Mouse (Mus musculus): ENCODE data around the gene Mis12. TPM values are rescaled to one million over a fixed set of nuclear protein-coding genes. Genes with fewer than 3 reads are reported as not detected.
A peak's percentile ranks its signal among the peaks of the same experiment; 100 is the strongest.

Gene Mis12
- polyA plus RNA-seq, 1 experiment from 2014 or later, result 27.4 TPM

DNA sequence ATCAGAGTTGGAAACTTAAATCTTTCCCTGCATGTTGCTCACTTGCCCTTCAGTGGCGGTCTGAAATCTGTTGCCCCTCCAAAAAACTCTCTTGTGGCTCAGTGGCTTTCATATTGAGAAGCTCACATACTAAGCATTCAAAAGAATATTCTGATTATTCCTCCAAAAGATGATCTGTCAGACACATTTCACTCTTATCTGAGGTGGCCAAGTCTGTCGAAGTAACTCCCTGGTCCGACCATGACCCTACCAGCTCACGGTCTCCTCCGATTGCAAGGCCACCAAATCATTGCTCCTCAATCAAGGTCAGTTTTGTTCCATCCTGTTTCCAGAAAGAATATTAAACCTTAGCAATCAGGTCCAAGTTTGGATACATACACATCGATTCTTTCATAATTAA is 12.4 kb upstream of the Mis12 start:
- H3K36me3 ChIP-seq (ENCODE audit: control insufficient read depth, insufficient read depth, low read length), result peaks cover 14% of the 10 kb centered on the region
- no peak overlapping the region for H3K9ac ChIP-seq (ENCODE audit: low read depth, low read length)
- no peaks in the 10 kb centered on the region for H3K9me3 ChIP-seq (replicated peaks; ENCODE audit: control insufficient read depth, low read length)
- no peak for ATAC-seq (replicated peaks; ENCODE audit: insufficient number of reproducible peaks, low FRiP score, low TSS enrichment)
- peaks cover 10% of the 10 kb centered on the region; the same call in 1 of the 2 replicates for H3K4me1 ChIP-seq (ENCODE audit: control insufficient read depth, insufficient read depth, low read length)
- H3K27me3 ChIP-seq (ENCODE audit: control insufficient read depth, insufficient read depth, low read length), result no peaks in the 10 kb centered on the region
- no peak overlapping the region for H3K4me3 ChIP-seq (ENCODE audit: low read depth, low read length)
- H3K4me2 ChIP-seq, result no peak overlapping the region
- WGBS (ENCODE audit: insufficient replicate concordance), result 90% methylated on average over 6 of the region's 6 CpGs
- H3K27ac ChIP-seq (ENCODE audit: low read depth, low read length), result no peak overlapping the region

DNA sequence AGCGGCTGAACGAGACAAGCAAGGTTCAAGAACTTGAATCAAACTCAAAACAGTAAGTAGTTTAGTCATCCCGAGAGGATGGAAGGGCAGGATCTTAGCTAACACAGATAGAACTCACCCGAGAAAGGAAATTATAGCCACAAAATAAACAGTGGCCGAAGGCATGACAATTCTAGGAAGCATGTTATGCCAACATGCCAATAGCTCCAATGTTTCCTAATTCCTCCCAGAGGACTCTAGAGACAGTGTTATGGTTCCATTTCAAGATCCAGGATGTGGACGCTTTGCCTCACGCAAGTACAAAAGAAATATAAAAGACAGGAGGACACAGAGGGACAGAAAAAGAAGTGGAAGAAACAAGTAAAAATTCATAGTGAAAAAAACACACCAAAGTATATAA is 11.6 kb upstream of the Mis12 start:
- no peak overlapping the region for H3K4me3 ChIP-seq (ENCODE audit: low read depth, low read length)
- H3K4me1 ChIP-seq (ENCODE audit: control insufficient read depth, insufficient read depth, low read length), result peaks cover 5% of the 10 kb centered on the region; the same call in 1 of the 2 replicates
- no peak overlapping the region for H3K9ac ChIP-seq (ENCODE audit: low read depth, low read length)
- ATAC-seq (replicated peaks; ENCODE audit: insufficient number of reproducible peaks, low FRiP score, low TSS enrichment), result no peak
- H3K27me3 ChIP-seq (ENCODE audit: control insufficient read depth, insufficient read depth, low read length), result no peaks in the 10 kb centered on the region
- no peak overlapping the region for H3K4me2 ChIP-seq
- H3K9me3 ChIP-seq (replicated peaks; ENCODE audit: control insufficient read depth, low read length), result no peaks in the 10 kb centered on the region
- 80% methylated on average over 7 of the region's 7 CpGs for WGBS (ENCODE audit: insufficient replicate concordance)
- H3K27ac ChIP-seq (ENCODE audit: low read depth, low read length), result no peak overlapping the region
- H3K36me3 ChIP-seq (ENCODE audit: control insufficient read depth, insufficient read depth, low read length), result peaks cover 20% of the 10 kb centered on the region

DNA sequence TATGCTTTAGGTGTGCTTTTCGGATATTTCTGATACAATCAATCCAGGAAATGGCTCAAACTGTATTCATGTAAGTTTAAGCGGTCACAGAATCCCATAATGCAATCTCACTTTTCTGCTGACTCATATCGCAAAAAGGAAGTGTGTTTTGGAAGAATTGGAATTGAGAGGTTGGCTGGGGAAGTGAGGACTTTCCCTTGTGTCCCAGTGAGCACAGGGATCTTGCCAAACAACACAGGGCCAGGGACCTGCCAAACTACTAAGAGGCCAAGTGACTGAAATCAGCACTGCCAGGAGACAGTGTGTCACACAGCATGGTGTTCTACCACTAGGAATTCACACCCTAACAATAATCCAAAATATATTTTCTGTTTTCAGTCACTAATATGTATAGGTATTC is 11.1 kb upstream of the Mis12 start:
- H3K27ac ChIP-seq (ENCODE audit: low read depth, low read length), result no peak overlapping the region
- H3K4me2 ChIP-seq, result no peak overlapping the region
- H3K4me1 ChIP-seq (ENCODE audit: control insufficient read depth, insufficient read depth, low read length), result peaks cover under 1% of the 10 kb centered on the region; the same call in 1 of the 2 replicates
- peaks cover 20% of the 10 kb centered on the region for H3K36me3 ChIP-seq (ENCODE audit: control insufficient read depth, insufficient read depth, low read length)
- ATAC-seq (replicated peaks; ENCODE audit: insufficient number of reproducible peaks, low FRiP score, low TSS enrichment), result no peak
- no peak overlapping the region for H3K4me3 ChIP-seq (ENCODE audit: low read depth, low read length)
- 87% methylated on average over 3 of the region's 3 CpGs for WGBS (ENCODE audit: insufficient replicate concordance)
- H3K27me3 ChIP-seq (ENCODE audit: control insufficient read depth, insufficient read depth, low read length), result no peaks in the 10 kb centered on the region
- H3K9me3 ChIP-seq (replicated peaks; ENCODE audit: control insufficient read depth, low read length), result no peaks in the 10 kb centered on the region
- H3K9ac ChIP-seq (ENCODE audit: low read depth, low read length), result no peak overlapping the region

DNA sequence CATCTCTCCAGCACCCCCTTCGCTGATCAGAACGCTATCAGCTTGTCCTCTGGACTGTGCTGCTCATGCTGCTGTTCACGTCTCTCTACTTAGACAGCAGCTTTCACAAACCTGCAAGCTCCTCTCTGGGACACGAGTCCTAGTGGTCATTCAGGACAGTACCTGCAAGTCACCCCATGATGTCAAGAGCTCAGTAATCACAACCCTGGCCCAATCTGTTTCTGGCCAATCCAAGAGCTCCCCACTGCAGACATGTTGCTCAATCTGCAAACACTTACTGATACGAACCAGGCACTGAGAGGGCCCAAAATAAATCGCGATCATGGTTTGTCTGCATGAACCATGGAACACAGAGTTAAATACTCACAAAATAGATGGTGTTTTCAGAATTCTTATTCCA is 6.7 kb upstream of the Mis12 start:
- Histone ChIP-seq H3K27ac (ENCODE audit: low read depth, low read length) (no peak overlapping the region), H3K27me3 (ENCODE audit: control insufficient read depth, insufficient read depth, low read length) (no peaks in the 10 kb centered on the region), H3K36me3 (ENCODE audit: control insufficient read depth, insufficient read depth, low read length) (peaks cover 20% of the 10 kb centered on the region), H3K9ac (ENCODE audit: low read depth, low read length) (no peak overlapping the region), H3K4me3 (ENCODE audit: low read depth, low read length) (no peak overlapping the region), H3K4me2 (no peak overlapping the region), H3K9me3 (replicated peaks; ENCODE audit: control insufficient read depth, low read length) (no peaks in the 10 kb centered on the region), H3K4me1 (ENCODE audit: control insufficient read depth, insufficient read depth, low read length) (no peaks in the 10 kb centered on the region)
- 92% methylated on average over 7 of the region's 7 CpGs for WGBS (ENCODE audit: insufficient replicate concordance)
- no peak for ATAC-seq (replicated peaks; ENCODE audit: insufficient number of reproducible peaks, low FRiP score, low TSS enrichment)

DNA sequence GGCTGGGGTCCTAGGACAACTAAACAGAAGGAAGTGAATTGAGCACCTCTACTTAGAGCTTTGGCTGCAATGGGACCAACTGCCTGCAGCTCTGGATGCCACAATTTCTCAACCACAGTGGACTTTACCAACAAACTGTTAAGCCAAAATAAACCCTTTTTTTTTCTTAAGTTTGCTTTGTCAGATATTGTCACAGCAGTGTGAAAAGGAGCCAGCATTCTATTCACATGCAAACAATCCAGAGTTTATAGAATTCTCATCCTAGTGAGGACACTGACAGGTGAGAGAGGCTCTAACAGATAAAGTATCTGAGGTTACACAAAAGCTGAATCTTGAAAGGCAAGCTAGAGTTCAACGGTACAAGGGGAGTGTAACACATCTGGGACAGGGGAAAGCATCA is 2.4 kb upstream of the Mis12 start:
- Histone ChIP-seq H3K4me3 (ENCODE audit: low read depth, low read length) (no peak overlapping the region), H3K4me2 (no peak overlapping the region), H3K27me3 (ENCODE audit: control insufficient read depth, insufficient read depth, low read length) (no peaks in the 10 kb centered on the region), H3K4me1 (ENCODE audit: control insufficient read depth, insufficient read depth, low read length) (peaks cover 7% of the 10 kb centered on the region; the same call in 1 of the 2 replicates), H3K27ac (ENCODE audit: low read depth, low read length) (no peak overlapping the region), H3K9ac (ENCODE audit: low read depth, low read length) (no peak overlapping the region), H3K9me3 (replicated peaks; ENCODE audit: control insufficient read depth, low read length) (no peaks in the 10 kb centered on the region), H3K36me3 (ENCODE audit: control insufficient read depth, insufficient read depth, low read length) (peaks cover 9% of the 10 kb centered on the region)
- ATAC-seq (replicated peaks; ENCODE audit: insufficient number of reproducible peaks, low FRiP score, low TSS enrichment), result no peak
- WGBS (ENCODE audit: insufficient replicate concordance), result 83% methylated on average over 1 of the region's 1 CpGs

DNA sequence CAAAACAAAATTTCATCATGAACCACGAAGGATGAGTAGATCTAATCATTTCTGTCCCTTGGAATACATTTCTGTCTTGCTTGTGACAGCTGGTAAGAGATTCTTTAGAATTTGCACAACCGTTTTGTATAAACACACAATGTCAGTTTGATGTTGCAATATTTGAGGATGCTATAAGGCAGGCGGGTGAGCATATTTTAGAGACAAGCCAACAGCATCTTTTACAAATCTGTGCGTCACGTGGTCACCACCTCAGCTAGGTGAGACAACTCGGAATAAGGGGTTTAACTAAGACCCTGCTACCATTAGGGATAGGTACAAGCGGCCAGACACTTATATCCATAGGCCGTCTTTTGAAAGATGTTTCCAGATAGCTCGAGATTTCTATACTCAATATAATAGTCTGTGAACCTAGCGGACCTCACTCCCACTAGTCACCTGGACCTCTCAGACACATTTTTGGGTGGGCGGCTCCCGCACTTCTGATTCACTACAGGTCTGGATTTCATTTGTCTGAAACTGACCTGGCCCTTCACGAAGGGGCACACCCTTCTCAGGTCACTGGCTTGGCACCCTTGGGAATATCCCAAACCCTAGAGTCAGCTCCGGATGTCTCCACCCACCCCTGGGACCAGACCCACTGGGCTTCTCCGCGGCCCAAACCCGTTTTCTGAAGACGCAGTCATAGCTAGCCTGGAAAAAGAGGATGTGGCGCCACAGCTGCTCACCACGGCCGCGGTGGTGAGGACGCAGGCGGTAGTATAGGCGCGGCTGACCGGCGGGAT is 803 bp upstream of the Mis12 start:
- ATAC-seq (replicated peaks; ENCODE audit: insufficient number of reproducible peaks, low FRiP score, low TSS enrichment), result peak; percentile 9; the same call in 1 of the 2 replicates
- H3K36me3 ChIP-seq (ENCODE audit: control insufficient read depth, insufficient read depth, low read length), result peaks cover 8% of the 10 kb centered on the region; the same call in 1 of the 2 replicates
- peak overlapping the region; percentile 89 for H3K4me3 ChIP-seq (ENCODE audit: low read depth, low read length)
- peaks cover 7% of the 10 kb centered on the region; the same call in 1 of the 2 replicates for H3K4me1 ChIP-seq (ENCODE audit: control insufficient read depth, insufficient read depth, low read length)
- H3K4me2 ChIP-seq, result peak overlapping the region; percentile 80
- no peaks in the 10 kb centered on the region for H3K27me3 ChIP-seq (ENCODE audit: control insufficient read depth, insufficient read depth, low read length)
- peak overlapping the region; percentile 76 for H3K27ac ChIP-seq (ENCODE audit: low read depth, low read length)
- no peaks in the 10 kb centered on the region for H3K9me3 ChIP-seq (replicated peaks; ENCODE audit: control insufficient read depth, low read length)
- peak overlapping the region; percentile 93 for H3K9ac ChIP-seq (ENCODE audit: low read depth, low read length)
- 5% methylated on average over 28 of the region's 28 CpGs for WGBS (ENCODE audit: insufficient replicate concordance)

DNA sequence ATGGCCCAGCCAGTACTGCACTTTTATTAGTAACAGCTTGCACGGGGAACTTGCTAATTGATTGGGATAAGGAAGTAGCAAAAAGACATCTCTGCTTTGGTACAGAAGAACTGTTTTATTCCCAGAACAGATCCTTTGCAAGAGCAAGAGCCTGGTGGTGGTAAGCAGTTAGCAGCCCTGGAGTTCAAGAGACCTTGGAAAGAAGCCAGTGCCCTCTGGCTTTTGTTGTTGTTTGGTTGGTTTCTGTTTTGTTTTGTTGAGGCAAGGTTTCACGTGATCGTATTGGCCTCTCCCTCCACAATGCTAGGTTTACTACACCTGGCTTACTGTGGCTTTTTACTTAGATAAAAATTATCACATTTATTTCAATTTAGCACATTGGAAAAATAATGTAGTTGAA is 8.9 kb downstream of the Mis12 start:
- Histone ChIP-seq H3K27ac (ENCODE audit: low read depth, low read length) (no peak overlapping the region), H3K36me3 (ENCODE audit: control insufficient read depth, insufficient read depth, low read length) (peaks cover 14% of the 10 kb centered on the region), H3K4me2 (no peak overlapping the region), H3K4me1 (ENCODE audit: control insufficient read depth, insufficient read depth, low read length) (no peaks in the 10 kb centered on the region), H3K4me3 (ENCODE audit: low read depth, low read length) (no peak overlapping the region), H3K9me3 (replicated peaks; ENCODE audit: control insufficient read depth, low read length) (no peaks in the 10 kb centered on the region), H3K27me3 (ENCODE audit: control insufficient read depth, insufficient read depth, low read length) (no peaks in the 10 kb centered on the region), H3K9ac (ENCODE audit: low read depth, low read length) (no peak overlapping the region)
- WGBS (ENCODE audit: insufficient replicate concordance), result 86% methylated on average over 3 of the region's 3 CpGs
- ATAC-seq (replicated peaks; ENCODE audit: insufficient number of reproducible peaks, low FRiP score, low TSS enrichment), result no peak

DNA sequence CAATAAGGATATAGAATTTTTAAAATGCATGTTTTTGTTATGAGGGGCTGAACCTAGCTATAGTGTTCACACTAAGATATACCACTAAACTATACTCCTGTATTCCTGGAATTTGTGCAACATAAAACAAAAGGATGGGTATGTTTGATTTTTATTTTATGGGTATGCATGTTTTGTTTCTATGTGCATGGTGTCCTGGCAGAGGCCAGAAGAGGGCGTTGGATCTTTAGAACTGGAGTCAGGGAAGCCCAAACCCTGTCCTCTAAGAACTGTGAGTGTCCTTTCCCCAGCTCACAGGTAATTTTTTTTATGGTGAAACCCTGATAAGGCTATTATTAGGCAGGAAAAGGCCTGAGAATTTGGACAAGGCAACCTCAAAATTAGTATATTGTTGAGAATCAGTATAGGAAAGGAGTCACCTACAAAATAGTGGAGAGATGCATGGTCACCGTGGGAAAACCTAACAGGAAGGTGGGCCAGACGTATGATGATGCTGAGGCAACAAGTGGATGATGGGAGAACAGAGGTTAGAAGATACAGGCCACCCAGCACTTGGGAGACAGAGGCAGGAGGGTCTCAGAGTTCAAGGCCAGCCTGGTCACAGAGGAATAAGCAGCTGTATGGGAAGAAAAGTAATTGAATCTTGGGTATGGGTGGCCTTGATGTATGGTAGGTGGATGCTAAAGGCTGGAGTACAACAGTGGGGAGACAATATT is 10.2 kb downstream of the Mis12 start:
- Histone ChIP-seq H3K4me3 (ENCODE audit: low read depth, low read length) (no peak overlapping the region), H3K36me3 (ENCODE audit: control insufficient read depth, insufficient read depth, low read length) (peaks cover 14% of the 10 kb centered on the region), H3K9me3 (replicated peaks; ENCODE audit: control insufficient read depth, low read length) (no peaks in the 10 kb centered on the region), H3K27me3 (ENCODE audit: control insufficient read depth, insufficient read depth, low read length) (no peaks in the 10 kb centered on the region), H3K9ac (ENCODE audit: low read depth, low read length) (no peak overlapping the region), H3K4me1 (ENCODE audit: control insufficient read depth, insufficient read depth, low read length) (no peaks in the 10 kb centered on the region), H3K27ac (ENCODE audit: low read depth, low read length) (no peak overlapping the region), H3K4me2 (no peak overlapping the region)
- WGBS (ENCODE audit: insufficient replicate concordance), result 73% methylated on average over 3 of the region's 3 CpGs
- no peak for ATAC-seq (replicated peaks; ENCODE audit: insufficient number of reproducible peaks, low FRiP score, low TSS enrichment)
